Mouse (Mus musculus): ENCODE measurements around the gene Mogs. TPM values are rescaled to one million over a fixed set of nuclear protein-coding genes. Genes with fewer than 3 reads are reported as not detected.
A peak's percentile ranks its signal among the peaks of the same experiment; 100 is the strongest.

Mogs gene
- polyA plus RNA-seq, 1 experiment from 2014 or later = 21.9 TPM

DNA sequence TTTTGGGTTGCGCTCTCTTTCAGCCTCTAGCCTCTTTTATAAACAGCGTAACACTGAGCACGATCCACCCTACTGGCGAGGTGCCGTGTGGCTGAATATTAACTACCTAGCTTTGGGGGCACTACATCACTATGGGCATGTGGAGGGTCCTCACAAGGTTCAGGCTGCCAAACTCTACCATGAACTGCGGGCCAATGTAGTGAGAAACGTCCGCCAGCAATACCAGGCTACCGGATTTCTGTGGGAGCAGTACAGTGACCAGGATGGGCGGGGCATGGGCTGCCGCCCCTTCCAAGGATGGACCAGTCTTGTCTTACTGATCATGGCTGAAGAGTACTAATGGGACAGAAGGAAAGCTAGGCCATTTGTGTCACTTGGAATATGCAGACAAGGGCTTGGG lies 3.1 kb downstream of the Mogs start:
- Histone ChIP-seq H3K4me2 (ENCODE audit: low read depth, low read length) (no peak overlapping the region), H3K27me3 (ENCODE audit: control insufficient read depth, insufficient read depth, low read length) (no peaks in the 10 kb centered on the region), H3K9ac (replicated peaks; ENCODE audit: low read depth, low read length) (no peak overlapping the region), H3K9me3 (ENCODE audit: control insufficient read depth, low read length) (no peaks in the 10 kb centered on the region), H3K27ac (ENCODE audit: low read depth, low read length) (no peak overlapping the region), H3K36me3 (ENCODE audit: control insufficient read depth, insufficient read depth, low read length) (peaks cover 16% of the 10 kb centered on the region), H3K4me3 (ENCODE audit: low read depth, low read length) (no peak overlapping the region), H3K4me1 (ENCODE audit: control insufficient read depth, insufficient read depth, low read length) (peaks cover 37% of the 10 kb centered on the region)
- WGBS = 82% methylated on average over 11 of the region's 11 CpGs
- no peak for ATAC-seq (ENCODE audit: low read depth)

DNA sequence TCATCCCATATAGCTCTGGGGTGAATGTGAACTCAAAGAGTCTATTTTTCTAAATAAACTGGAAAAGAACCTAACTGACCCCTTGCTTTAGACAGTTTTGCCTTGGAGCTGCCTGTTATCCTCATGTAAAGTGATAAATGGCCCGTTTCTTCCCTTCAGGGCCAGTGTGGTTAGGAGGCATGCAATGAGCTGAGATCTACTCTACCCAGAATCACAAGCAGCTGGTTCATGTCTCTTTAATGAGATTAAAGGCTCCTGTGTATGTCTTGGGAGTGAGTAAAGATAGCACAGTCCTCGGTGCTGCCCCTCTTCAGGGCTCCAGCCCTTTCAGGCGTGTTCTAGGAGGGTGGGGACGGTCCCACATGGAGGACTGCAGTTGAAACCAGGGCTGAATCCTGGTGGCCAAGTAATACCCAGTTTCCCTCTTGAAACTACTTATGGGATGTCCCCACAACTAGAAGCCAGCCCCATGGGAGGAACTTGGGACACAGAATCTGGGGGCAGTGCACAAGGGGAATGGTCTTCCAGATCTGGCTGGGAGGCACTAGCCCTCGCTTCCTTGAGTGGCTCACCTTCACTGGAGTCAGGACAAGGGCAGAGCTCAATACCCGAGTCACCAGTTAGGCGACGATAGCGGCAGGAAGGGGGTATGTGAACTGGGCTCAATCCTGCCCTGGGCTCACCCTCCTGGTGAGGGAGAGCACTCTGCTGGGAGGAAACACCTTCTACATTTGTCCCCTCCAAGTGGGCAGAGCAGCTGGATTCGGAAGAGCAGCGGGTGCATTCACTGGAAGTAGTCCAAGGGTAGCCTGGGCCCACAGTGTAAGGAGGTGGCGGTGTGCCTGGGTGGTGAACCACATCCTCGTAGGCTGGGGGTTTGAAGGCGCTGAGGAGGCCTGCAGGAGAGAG lies 3.8 kb downstream of the Mogs start:
- H3K4me3 ChIP-seq (ENCODE audit: low read depth, low read length) = peak overlapping the region; percentile 65; the same call in 1 of the 2 replicates
- WGBS = 82% methylated on average over 14 of the region's 14 CpGs
- no peaks in the 10 kb centered on the region for H3K27me3 ChIP-seq (ENCODE audit: control insufficient read depth, insufficient read depth, low read length)
- peak overlapping the region; percentile 92; the same call in 1 of the 2 replicates for H3K4me2 ChIP-seq (ENCODE audit: low read depth, low read length)
- peaks cover 16% of the 10 kb centered on the region for H3K36me3 ChIP-seq (ENCODE audit: control insufficient read depth, insufficient read depth, low read length)
- ATAC-seq (ENCODE audit: low read depth) = no peak
- no peak overlapping the region for H3K27ac ChIP-seq (ENCODE audit: low read depth, low read length)
- peaks cover 41% of the 10 kb centered on the region for H3K4me1 ChIP-seq (ENCODE audit: control insufficient read depth, insufficient read depth, low read length)
- H3K9me3 ChIP-seq (ENCODE audit: control insufficient read depth, low read length) = no peaks in the 10 kb centered on the region
- H3K9ac ChIP-seq (replicated peaks; ENCODE audit: low read depth, low read length) = no peak overlapping the region

DNA sequence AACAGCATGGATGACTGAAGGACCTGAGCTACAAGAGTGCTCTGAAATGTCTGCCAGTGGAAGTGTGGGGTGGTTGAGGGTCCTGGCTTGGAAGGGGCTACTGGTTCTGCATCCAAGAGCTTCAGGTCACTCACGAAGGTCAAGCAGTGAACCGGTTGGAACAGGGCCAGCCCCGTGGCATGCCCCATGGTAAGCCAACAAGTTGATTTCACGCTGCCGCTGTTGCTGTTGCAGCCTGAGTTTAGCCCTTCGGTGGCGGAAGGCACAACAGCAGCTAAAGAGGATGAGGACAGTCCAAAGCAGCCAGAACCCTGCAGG lies 4.4 kb downstream of the Mogs start:
- Histone ChIP-seq H3K4me3 (ENCODE audit: low read depth, low read length) (peak overlapping the region; percentile 65; the same call in 1 of the 2 replicates), H3K36me3 (ENCODE audit: control insufficient read depth, insufficient read depth, low read length) (peaks cover 16% of the 10 kb centered on the region), H3K4me1 (ENCODE audit: control insufficient read depth, insufficient read depth, low read length) (peaks cover 45% of the 10 kb centered on the region), H3K9ac (replicated peaks; ENCODE audit: low read depth, low read length) (peak overlapping the region; percentile 95; the same call in 1 of the 2 replicates), H3K9me3 (ENCODE audit: control insufficient read depth, low read length) (no peaks in the 10 kb centered on the region), H3K4me2 (ENCODE audit: low read depth, low read length) (peak overlapping the region; percentile 92), H3K27ac (ENCODE audit: low read depth, low read length) (0 out of 2 replicates have a peak overlapping the region, but pooled peaks have one; percentile 8), H3K27me3 (ENCODE audit: control insufficient read depth, insufficient read depth, low read length) (no peaks in the 10 kb centered on the region)
- no peak for ATAC-seq (ENCODE audit: low read depth)
- 66% methylated on average over 7 of the region's 7 CpGs for WGBS

DNA sequence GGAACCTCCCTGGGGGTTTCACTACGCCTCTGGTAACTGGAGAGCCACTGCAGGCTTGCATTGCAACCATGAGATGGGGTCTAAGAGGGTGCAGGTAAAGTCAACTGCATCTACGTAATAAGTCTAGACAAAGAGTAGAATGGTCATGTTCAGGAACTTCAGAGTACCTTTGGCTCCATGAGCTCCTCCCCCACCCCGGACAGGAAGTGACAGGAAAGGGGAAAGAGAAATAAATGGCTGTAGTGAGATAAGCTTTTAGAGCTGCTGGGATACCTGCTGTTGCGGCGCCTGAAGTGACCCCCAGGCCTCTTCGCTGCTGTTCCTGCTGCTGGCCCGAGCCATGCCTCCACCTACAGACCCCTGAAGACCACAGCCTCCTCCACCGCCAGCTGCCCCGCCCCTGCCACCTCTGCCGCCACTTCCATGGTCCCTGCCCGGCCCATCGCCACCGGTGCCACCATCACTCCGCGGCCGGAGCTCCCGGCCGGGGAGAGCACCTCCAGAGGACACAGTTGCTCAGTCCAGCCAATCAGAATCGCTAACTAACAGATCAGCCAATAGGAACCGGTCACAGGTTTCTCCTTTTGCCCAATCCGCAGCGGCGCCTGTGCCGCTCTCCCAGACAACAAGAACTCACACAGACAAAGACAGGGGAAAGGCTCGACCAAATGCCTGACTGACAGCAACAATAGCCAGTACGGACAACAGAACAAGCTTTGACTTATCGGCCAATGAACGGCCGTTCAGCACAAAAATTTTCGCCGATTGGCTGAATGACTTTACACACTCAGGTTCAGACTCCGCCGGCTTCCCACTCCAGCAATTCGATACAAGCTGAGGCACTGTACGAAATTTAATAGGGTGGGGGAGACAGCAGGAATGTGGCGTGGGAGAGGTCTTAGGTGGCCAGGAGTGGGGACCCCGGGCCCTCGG lies 5.9 kb downstream of the Mogs start, which contains the start of gene Wbp1:
Wbp1 (minus strand) TSS at position 630 of the 933 bp plus-strand sequence.
- Histone ChIP-seq H3K4me1 (ENCODE audit: control insufficient read depth, insufficient read depth, low read length) (peaks cover 43% of the 10 kb centered on the region), H3K27me3 (ENCODE audit: control insufficient read depth, insufficient read depth, low read length) (no peaks in the 10 kb centered on the region), H3K27ac (ENCODE audit: low read depth, low read length) (peak within 1 kb of the TSS; percentile 98), H3K9me3 (ENCODE audit: control insufficient read depth, low read length) (no peaks in the 10 kb centered on the region), H3K4me2 (ENCODE audit: low read depth, low read length) (peak within 1 kb of the TSS; percentile 92), H3K4me3 (ENCODE audit: low read depth, low read length) (peak within 1 kb of the TSS; percentile 65), H3K9ac (replicated peaks; ENCODE audit: low read depth, low read length) (peak within 1 kb of the TSS; percentile 95), H3K36me3 (ENCODE audit: control insufficient read depth, insufficient read depth, low read length) (peaks cover 16% of the 10 kb centered on the region)
- peak; percentile 94 for ATAC-seq (ENCODE audit: low read depth)
- WGBS = under 1% methylated on average over 38 of the region's 38 CpGs

DNA sequence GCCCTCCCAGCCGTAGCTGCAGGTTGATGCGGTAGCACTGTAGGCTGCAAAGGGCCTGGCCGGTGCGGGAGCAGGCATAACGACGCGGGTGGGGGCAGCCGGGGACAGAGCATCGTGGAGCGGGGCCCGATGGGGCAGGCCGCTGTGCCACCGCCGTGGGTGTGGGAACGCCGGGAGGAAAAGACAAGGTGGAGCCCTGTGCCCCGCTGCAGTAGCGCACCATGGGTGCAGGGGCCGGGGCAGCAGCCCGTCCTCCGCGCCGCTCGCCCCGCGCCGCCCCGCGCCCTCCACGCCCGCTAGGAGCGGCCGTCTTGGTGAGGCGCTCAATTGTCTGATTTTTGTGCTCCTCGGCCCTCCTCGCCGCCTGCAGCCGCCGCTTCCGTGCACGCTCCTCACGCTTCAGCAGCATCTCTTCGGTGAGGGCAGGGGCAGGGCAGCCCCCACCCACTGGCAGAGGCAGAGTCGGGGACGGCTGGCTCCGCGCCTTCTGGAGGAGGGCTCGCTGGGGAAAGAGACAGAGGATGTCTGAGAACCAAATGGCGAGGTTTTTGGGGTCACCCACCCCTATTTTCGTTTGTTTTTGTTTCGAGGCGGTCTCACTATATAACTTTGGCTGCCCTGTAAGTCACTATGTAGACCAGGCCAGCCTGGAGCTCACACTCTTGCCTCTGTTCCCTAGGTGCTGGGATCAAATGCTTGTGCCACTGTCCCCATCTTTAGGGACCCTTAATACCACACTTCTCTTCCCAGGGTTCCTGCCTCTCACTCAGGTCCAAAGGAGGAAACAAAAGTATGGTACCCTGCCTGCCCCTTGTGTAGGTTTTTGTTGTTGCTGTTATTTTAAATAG lies 6.8 kb downstream of the Mogs start:
- Histone ChIP-seq H3K9ac (replicated peaks; ENCODE audit: low read depth, low read length) (peak overlapping the region; percentile 95), H3K4me2 (ENCODE audit: low read depth, low read length) (peak overlapping the region; percentile 92), H3K4me1 (ENCODE audit: control insufficient read depth, insufficient read depth, low read length) (peaks cover 35% of the 10 kb centered on the region), H3K9me3 (ENCODE audit: control insufficient read depth, low read length) (no peaks in the 10 kb centered on the region), H3K36me3 (ENCODE audit: control insufficient read depth, insufficient read depth, low read length) (peaks cover 13% of the 10 kb centered on the region), H3K27me3 (ENCODE audit: control insufficient read depth, insufficient read depth, low read length) (no peaks in the 10 kb centered on the region), H3K27ac (ENCODE audit: low read depth, low read length) (peak overlapping the region; percentile 98), H3K4me3 (ENCODE audit: low read depth, low read length) (peak overlapping the region; percentile 65)
- WGBS = under 1% methylated on average over 48 of the region's 52 CpGs
- peak; percentile 8; the same call in 1 of the 2 replicates for ATAC-seq (ENCODE audit: low read depth)

DNA sequence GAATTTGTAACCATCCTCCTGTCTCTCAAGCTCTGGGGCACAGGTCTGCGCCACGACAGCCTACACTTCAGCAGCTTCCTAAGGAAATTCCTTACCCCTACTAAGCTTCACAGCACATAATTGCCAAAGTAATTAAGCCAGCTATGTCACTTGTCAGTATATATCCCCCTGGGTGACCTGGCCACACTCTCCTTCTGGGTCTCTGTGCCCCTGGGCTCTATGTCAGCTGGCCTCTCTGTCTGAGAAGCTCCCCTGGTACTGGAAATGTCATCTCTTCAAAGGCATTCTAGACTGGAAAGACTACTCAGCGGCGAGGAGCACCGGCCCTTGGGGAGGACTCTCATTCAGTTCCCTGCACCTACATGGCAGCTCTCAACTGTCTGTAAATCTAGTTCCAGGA lies 7.7 kb downstream of the Mogs start:
- peak overlapping the region; percentile 92; the same call in 1 of the 2 replicates for H3K4me2 ChIP-seq (ENCODE audit: low read depth, low read length)
- H3K36me3 ChIP-seq (ENCODE audit: control insufficient read depth, insufficient read depth, low read length) = peaks cover 9% of the 10 kb centered on the region
- peak overlapping the region; percentile 3; the same call in 1 of the 2 replicates for H3K4me3 ChIP-seq (ENCODE audit: low read depth, low read length)
- no peaks in the 10 kb centered on the region for H3K27me3 ChIP-seq (ENCODE audit: control insufficient read depth, insufficient read depth, low read length)
- H3K9ac ChIP-seq (replicated peaks; ENCODE audit: low read depth, low read length) = 0 out of 2 replicates have a peak overlapping the region, but pooled peaks have one; percentile 11
- H3K9me3 ChIP-seq (ENCODE audit: control insufficient read depth, low read length) = no peaks in the 10 kb centered on the region
- peaks cover 35% of the 10 kb centered on the region for H3K4me1 ChIP-seq (ENCODE audit: control insufficient read depth, insufficient read depth, low read length)
- WGBS = 65% methylated on average over 5 of the region's 5 CpGs
- no peak for ATAC-seq (ENCODE audit: low read depth)
- H3K27ac ChIP-seq (ENCODE audit: low read depth, low read length) = peak overlapping the region; percentile 16; the same call in 1 of the 2 replicates

DNA sequence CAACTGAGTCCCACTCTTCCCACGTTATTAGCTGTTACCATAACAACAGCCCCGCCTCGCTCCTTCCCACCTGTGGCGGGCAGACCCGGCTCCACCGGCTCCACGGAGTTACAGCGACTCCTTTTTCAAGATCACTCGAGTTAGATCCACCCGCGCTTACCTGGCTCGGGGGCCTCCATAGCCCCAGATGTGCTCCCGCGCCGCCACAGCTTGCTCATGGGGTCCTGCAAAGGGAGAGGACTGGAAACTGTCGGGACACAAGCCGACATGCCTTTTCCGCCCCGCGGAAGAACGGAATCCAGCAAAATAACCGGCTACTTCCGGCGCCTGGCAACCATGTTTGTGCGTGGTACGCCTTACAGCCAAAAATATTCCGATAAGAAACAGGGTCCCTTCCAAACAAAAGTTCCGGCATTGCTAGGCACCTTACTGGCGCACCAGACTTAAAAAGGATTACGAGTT lies 9.6 kb downstream of the Mogs start:
- Histone ChIP-seq H3K36me3 (ENCODE audit: control insufficient read depth, insufficient read depth, low read length) (no peaks in the 10 kb centered on the region), H3K27ac (ENCODE audit: low read depth, low read length) (peak overlapping the region; percentile 46; the same call in 1 of the 2 replicates), H3K27me3 (ENCODE audit: control insufficient read depth, insufficient read depth, low read length) (no peaks in the 10 kb centered on the region), H3K4me2 (ENCODE audit: low read depth, low read length) (peak overlapping the region; percentile 83), H3K4me1 (ENCODE audit: control insufficient read depth, insufficient read depth, low read length) (peaks cover 29% of the 10 kb centered on the region), H3K9ac (replicated peaks; ENCODE audit: low read depth, low read length) (peak overlapping the region; percentile 63), H3K4me3 (ENCODE audit: low read depth, low read length) (peak overlapping the region; percentile 68), H3K9me3 (ENCODE audit: control insufficient read depth, low read length) (no peaks in the 10 kb centered on the region)
- under 1% methylated on average over 30 of the region's 30 CpGs for WGBS
- peak; percentile 12; the same call in 1 of the 2 replicates for ATAC-seq (ENCODE audit: low read depth)

DNA sequence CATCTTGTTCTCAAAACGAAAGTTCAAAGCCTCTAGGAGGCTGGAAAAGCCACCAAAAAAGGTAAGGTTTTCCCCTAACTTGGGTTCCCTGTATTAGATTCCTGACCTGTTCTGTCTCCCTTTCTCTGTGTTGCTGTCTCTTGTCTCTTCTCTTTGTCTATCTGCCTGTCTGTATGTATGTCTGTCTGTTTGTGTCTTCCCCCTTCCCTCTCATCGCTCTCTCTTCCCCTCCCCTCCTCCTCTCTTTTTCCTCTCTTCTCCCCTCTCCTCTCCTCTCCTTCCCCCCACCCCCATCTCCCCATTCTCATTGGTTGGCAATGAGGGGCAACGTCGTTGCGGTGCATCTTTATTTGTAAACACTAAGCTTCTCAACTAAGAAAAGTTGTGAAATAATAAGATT lies 10.0 kb downstream of the Mogs start, which contains the start of gene Ino80b:
Ino80b (minus strand) TSS at position 101 of the 400 bp plus-strand sequence.
- ATAC-seq (ENCODE audit: low read depth) = no peak
- no peaks in the 10 kb centered on the region for H3K27me3 ChIP-seq (ENCODE audit: control insufficient read depth, insufficient read depth, low read length)
- H3K36me3 ChIP-seq (ENCODE audit: control insufficient read depth, insufficient read depth, low read length) = no peaks in the 10 kb centered on the region
- H3K4me3 ChIP-seq (ENCODE audit: low read depth, low read length) = peak within 1 kb of the TSS; percentile 68
- peak within 1 kb of the TSS; percentile 46; the same call in 1 of the 2 replicates for H3K27ac ChIP-seq (ENCODE audit: low read depth, low read length)
- H3K9ac ChIP-seq (replicated peaks; ENCODE audit: low read depth, low read length) = peak within 1 kb of the TSS; percentile 63
- H3K9me3 ChIP-seq (ENCODE audit: control insufficient read depth, low read length) = no peaks in the 10 kb centered on the region
- WGBS = 25% methylated on average over 5 of the region's 5 CpGs
- peak within 1 kb of the TSS; percentile 83 for H3K4me2 ChIP-seq (ENCODE audit: low read depth, low read length)
- peaks cover 25% of the 10 kb centered on the region for H3K4me1 ChIP-seq (ENCODE audit: control insufficient read depth, insufficient read depth, low read length)
